Mouse (Mus musculus) 3T3-L1 (cell line): ENCODE measurements at regions not wholly inside any gene's neighbourhood (a gene's known extent, or its start where the extent isn't known, plus 50 kb on each side); places are given as distances from the start of the nearest gene placed in this dataset.
"Not testable (repeated sequence)": the region's sequence is repeated elsewhere in the genome, so short reads cannot be mapped to it uniquely, and the experiment has no call there.

Experiments used
- DNase-seq: peaks from one replicate; pipeline ENCODE4 v3.0.0-alpha.2; 2015; ENCODE audit warnings: low read depth, low spot score

- no peak for DNase-seq
These were observed 298.4 kb downstream of the Vrk1 start for GRCm38 (mm10) chr12:106308291-106308955.

DNA sequence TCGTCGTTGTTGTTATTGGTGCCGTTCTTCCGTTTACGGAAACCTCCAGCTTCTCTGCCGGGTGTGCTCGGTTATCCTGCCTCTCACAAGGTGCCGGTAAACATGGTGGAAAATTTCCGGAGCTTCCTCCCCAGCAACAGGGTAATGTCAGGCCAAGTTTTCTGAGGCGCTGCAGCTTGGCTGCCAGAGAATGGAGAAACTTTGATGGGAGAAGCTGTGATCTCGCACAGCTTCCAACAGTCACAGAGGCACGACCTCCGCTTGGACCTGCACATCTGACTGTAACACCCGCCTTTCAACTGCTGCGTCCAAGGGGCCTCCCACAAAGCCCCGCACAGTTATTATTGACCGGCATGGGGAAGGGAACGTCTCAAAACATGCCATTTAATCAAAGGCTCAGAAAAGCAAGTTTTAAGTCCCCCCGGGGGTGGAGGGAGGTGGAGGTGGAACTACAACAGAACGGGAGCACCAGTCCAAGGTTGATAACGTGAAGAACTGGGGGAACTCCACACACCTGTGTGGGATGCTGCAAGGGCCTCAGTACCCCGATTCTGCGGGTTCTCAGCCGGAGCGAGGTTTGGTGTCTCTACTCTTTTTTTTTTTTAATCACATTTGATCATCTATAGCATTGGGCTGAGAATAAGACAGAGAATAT, 299.1 kb downstream of the Vrk1 start:
- DNase-seq: no peak

DNA sequence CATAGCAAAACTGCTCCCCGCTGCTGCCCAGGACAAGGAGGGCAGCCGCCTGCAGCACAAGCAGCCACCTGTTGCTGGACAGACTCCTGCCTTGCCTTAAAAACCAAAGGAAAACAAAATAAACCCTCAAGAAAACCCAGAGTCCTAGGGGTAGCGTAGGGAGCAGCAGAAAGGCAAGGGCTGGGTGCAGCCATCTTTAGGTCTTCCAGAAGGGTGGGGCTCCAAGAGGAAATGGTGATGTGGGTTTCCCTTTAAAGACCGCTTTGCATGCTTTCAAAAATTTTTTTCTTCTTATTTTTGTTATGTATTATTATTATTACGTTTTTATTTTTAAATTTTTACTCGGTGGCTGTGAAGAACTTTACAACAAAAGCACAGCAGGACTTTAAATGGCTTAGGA, 300.1 kb downstream of the Vrk1 start:
- no peak for DNase-seq

- DNase-seq: no peak
These were observed 300.7 kb downstream of the Vrk1 start for GRCm38 (mm10) chr12:106310585-106311319.

DNA sequence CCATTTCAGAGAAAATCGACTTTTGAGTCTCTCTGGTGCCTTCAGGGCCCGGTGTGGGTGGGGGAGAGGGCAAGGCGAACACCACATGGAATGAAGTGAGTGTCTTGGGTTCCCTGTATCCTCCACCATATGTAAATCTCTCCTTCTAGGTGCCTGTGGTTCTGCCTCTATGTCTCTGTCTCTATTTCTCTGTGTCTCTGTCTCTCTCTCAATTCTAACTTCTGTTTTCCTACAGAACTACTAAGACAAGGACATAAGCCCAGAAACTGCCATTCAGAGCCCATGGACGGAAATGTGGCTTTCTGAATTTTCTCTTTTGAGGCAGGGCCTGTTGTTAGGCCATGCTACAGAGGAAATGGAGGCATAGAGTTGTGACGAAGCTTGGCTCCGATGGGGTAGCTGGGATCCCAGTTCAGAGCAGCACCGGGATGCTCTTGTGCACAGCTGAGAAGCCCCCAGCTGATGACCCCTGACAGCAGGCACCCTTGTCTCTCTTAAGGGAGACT, 301.3 kb downstream of the Vrk1 start:
- no peak for DNase-seq

DNA sequence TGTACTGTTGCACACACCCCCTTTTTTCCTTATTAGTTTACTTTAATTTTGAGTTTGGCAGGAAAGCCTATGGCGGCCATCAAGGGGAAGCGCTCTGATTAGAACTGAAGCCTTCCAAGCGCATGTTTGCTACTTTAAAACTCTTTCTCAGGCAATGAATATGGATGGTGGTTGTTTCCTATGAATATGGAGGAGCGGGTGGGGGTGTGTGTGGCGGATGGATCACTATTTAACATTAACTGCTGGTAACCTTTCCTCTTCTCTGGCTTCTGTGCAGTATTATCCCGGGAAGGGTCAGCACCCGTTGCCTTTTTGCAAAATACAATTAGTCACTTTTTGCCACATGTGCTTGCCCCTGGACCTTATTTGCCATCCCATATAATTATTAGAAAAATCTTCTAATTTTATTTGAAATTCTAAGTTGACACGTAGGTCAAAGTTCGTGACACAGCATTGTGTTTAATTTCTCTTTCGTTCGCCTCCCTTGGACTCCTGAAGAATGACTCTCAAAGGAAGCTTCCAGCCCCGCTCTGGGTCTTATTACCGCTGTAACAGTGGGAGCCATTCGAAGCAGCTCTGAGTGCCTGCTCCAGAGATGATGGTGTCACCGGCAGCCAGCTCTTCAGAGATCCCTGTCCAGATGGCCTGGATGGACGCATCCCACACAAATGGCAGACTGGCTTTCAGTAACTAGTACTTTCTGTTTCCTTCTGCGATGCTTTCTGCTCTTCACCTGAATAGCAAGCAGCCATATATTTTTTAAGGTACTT, 302.0 kb downstream of the Vrk1 start:
- no peak for DNase-seq

GRCm38 (mm10) chr12:106317738-106318137, 307.7 kb downstream of the Vrk1 start:
- DNase-seq: no peak

GRCm38 (mm10) chr12:106321511-106321910, 311.5 kb downstream of the Vrk1 start:
- no peak for DNase-seq

DNA sequence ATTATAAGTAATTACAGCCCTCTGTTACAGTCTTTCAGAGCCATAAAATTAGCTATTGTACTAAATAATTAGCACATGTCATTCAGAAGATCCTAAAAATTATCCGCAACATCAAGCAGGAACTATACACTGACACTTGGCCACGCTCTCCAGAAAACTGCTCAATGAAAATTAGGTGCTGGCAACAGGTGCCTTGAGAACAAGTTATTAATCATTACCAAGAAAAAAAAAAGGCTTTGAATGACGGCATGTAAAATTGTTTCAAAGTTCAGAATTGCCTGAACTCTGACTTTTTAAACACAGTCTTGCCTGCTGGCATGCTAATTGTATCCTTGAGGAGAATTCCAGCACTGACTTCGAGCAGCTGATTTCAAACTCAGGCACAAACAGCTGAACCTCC, 316.6 kb downstream of the Vrk1 start:
- no peak for DNase-seq

DNA sequence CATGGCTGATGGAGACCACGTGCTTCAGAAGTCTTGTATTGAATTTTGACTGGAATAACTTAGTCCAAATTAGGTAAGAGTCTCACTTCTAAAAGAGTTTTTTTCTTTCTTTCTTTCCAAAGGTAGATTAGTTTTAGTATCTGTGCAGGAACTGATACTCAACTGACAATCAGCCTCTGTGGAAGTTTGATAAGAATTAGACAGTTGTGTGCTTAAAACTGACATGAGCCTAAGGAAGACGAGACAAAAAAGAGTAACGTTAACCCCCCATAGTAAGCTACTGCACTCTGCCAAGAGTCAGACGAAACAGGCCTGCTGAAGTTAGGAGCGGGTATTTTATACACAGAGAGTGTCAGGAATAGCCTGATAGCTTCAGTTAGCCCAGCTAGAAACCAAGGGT, 317.3 kb downstream of the Vrk1 start:
- DNase-seq: no peak

DNA sequence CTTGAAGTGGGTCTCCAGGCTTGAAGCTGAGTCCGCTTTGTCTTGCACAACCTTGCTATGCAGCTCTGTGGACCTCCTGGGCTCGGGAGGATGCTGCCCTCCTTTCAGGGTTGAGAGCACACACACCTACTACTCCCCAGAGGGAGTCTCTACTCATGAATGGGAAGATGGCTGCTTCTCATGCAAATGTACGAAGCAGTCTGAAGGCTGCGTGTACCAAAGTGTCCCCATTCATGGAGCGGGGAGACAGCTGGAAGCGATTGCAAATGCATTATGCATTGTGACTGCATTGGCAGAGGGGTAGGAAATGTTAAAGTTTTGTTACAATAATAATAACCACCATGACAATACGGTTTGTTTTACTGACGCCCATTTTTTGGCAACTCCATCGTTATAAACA, 347.8 kb downstream of the Vrk1 start:
- DNase-seq: no peak

- not testable (repeated sequence) for DNase-seq
These were observed 351.6 kb downstream of the Vrk1 start for GRCm38 (mm10) chr12:106361646-106362045.

- no peak for DNase-seq
These were observed 364.9 kb downstream of the Vrk1 start for GRCm38 (mm10) chr12:106374840-106375375.

GRCm38 (mm10) chr12:106375886-106376285, 365.9 kb downstream of the Vrk1 start:
- no peak for DNase-seq

- DNase-seq: no peak
These were observed 366.8 kb downstream of the Vrk1 start for GRCm38 (mm10) chr12:106376783-106377182.

DNA sequence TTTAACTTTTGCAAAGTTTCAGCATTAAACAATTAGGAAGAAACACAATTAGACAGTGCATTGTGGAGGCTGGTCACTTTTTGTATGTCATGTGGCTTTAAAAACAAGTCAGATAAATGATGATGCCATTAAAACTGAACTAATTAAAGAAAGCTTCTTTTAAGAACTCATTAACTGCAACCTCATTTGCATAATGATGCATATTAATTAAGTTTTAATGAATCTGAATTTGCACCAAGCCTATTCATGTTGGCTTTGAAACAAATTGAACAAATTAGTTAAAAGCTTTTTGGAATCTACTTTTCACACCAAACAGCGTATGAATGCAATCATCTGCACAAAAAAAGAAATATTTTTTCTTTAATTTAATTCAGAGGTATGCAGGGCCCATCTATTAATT, 367.3 kb downstream of the Vrk1 start:
- no peak for DNase-seq

DNA sequence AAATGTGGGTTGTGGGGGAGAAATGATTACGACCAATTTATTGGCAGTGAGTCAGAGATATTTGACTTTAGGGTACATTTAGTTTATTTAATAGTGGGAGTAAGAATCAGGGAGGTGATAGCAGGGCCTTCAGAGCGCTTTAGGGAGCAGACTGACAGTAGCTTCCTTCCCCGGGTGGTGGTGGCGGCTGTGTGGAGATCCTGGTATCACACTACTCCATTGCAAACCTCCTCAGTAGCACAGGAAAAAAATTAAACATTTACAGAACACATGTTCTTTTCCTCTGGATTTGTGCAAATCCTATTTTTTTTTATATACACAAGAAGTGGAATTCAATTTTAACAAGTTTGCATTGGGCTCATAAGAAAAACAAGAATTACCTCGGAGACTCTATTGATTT, 367.7 kb downstream of the Vrk1 start:
- no peak for DNase-seq

GRCm38 (mm10) chr12:106378303-106379075, 368.5 kb downstream of the Vrk1 start:
- DNase-seq: no peak

- no peak for DNase-seq
These were observed 369.1 kb downstream of the Vrk1 start for GRCm38 (mm10) chr12:106379151-106379594.

DNA sequence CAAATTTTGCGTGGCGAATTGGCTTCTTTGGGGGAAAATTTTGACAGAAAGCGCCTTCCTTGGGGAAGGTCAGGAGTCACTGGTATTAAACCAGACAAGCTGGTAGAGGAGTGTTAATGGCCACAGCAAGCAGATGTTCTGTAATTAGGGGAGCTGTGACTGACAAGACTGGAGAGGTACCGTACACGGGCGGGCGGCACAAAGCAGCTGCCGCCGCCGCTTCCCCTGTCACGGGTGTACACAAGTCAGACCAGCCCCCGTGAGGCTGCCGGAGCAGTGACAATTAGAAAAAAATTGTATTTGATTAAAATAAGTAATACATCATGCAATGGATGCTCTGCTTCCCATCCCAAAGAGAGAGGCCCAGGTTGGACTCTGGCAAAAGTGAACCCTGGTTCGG, 369.8 kb downstream of the Vrk1 start:
- no peak for DNase-seq

- DNase-seq: no peak
These were observed 371.8 kb downstream of the Vrk1 start for GRCm38 (mm10) chr12:106381821-106382220.
